10 mouse cellular contexts compared by ENCODE assay signal in the genomic region with DNA sequence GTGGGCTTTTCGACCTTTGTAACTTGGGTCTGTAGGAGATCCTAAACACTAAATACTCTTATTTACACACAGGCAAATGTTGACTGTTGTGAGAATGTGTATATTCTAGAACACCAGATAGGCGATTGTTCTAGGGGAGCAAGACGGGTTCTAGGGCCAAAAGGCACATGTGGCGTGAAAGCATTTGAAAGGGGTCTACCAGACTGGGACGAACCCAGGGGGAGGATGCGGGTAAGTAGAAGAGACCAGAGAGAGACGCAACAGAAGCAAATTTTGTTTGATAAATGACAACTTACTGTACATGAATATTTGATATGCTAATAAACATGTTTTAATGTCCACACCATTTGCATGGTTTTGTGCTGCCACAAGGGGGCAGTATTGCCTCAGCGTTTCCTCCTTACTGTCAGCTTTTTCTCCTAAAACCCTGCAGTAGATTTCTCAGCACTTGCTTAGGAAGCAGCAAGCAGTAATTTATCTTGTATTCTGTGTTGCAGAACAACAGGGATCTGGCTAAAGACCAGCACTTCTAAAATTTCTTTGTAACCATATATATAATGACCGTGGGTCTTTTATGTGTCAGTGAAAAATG.
DNase-seq lines count a peak whose midpoint lies in the region; ATAC-seq and TF ChIP-seq lines count a peak whose summit lies in the region.
"Had no signal": no experiment of that assay in that cellular context is flagged by ENCODE, and none has a peak within 500 bp of the region (broad histone marks: within the 10 kb centered on the region; RNA-seq: fewer than 3 reads in every experiment).

No protein-coding gene starts in this region.

- no peak for TF ChIP-seq EP300 in liver, embryonic 14.5 days (IDR thresholded peaks at IDR 0.05; ENCODE audit: low read depth)

- TF ChIP-seq POLR2A in cortical plate, adult 2 months (IDR thresholded peaks at IDR 0.05; ENCODE audit: extremely low read depth, insufficient read depth, low read length) = no peak

- no peaks in the 10 kb centered on the region for H3K4me1 ChIP-seq in cortical plate, adult 2 months (ENCODE audit: control insufficient read depth, insufficient read depth, low read length)
- no peaks in the 10 kb centered on the region for H3K4me1 ChIP-seq in liver, embryonic 14.5 days (replicated peaks; ENCODE audit: control insufficient read depth in 2 of 2, insufficient read depth in 2 of 2, low read length in 1 of 2)
- peaks cover 11% of the 10 kb centered on the region for H3K4me1 ChIP-seq in neural tube, embryonic 15.5 days
- H3K4me1 ChIP-seq: stomach, embryonic 15.5 days had no signal

- H3K27ac ChIP-seq in cortical plate, adult 2 months (ENCODE audit: insufficient read depth, low read length) = no peak overlapping the region
- H3K27ac ChIP-seq in liver, embryonic 14.5 days = no peak overlapping the region
- peak overlapping the region; percentile 14; the same call in 1 of the 2 replicates for H3K27ac ChIP-seq in neural tube, embryonic 15.5 days (replicated peaks)
- H3K27ac ChIP-seq: embryonic facial prominence, embryonic 13.5 days; stomach, embryonic 15.5 days had no signal

- TF ChIP-seq CTCF in cortical plate, adult 2 months (IDR thresholded peaks at IDR 0.05; ENCODE audit: extremely low read depth, insufficient read depth, low read length) = peak; percentile 96
- peak; percentile 70 for TF ChIP-seq CTCF in liver, embryonic 14.5 days (IDR thresholded peaks at IDR 0.05; ENCODE audit: low read depth)

- ATAC-seq in liver, embryonic 14.5 days (ENCODE audit: insufficient read depth) = no peak
- peak; percentile 86 for ATAC-seq in neural tube, embryonic 15.5 days (ENCODE audit: low FRiP score)

- no peaks in the 10 kb centered on the region for H3K36me3 ChIP-seq in liver, embryonic 14.5 days (replicated peaks; ENCODE audit: control insufficient read depth, insufficient read depth, low read depth)
- no peaks in the 10 kb centered on the region for H3K36me3 ChIP-seq in neural tube, embryonic 15.5 days
- H3K36me3 ChIP-seq: embryonic facial prominence, embryonic 13.5 days; stomach, embryonic 15.5 days had no signal

- no peak overlapping the region for H3K4me2 ChIP-seq in liver, embryonic 14.5 days (ENCODE audit: low read depth)
- H3K4me2 ChIP-seq in neural tube, embryonic 15.5 days = no peak overlapping the region
- H3K4me2 ChIP-seq: embryonic facial prominence, embryonic 13.5 days; stomach, embryonic 15.5 days had no signal

- H3K9ac ChIP-seq in liver, embryonic 14.5 days (replicated peaks) = no peak overlapping the region
- H3K9ac ChIP-seq in neural tube, embryonic 15.5 days (replicated peaks) = no peak overlapping the region
- H3K9ac ChIP-seq: embryonic facial prominence, embryonic 13.5 days; stomach, embryonic 15.5 days had no signal

- no peaks in the 10 kb centered on the region for H3K9me3 ChIP-seq in liver, embryonic 14.5 days (ENCODE audit: control insufficient read depth, low read length)
- no peaks in the 10 kb centered on the region for H3K9me3 ChIP-seq in neural tube, embryonic 15.5 days (replicated peaks)
- H3K9me3 ChIP-seq: embryonic facial prominence, embryonic 13.5 days; stomach, embryonic 15.5 days had no signal

- no peaks in the 10 kb centered on the region for H3K27me3 ChIP-seq in liver, embryonic 14.5 days (ENCODE audit: control insufficient read depth, insufficient read depth, low read length)
- no peaks in the 10 kb centered on the region for H3K27me3 ChIP-seq in neural tube, embryonic 15.5 days (replicated peaks)
- H3K27me3 ChIP-seq: embryonic facial prominence, embryonic 13.5 days; stomach, embryonic 15.5 days had no signal

- peak; percentile 53 for DNase-seq in 416B (ENCODE audit: low read depth)
- DNase-seq in adipocyte (ENCODE audit: low spot score) = peak; percentile 88
- DNase-seq in gastrocnemius, postnatal 25 days = peak; percentile 39
- peak; percentile 72 for DNase-seq in kidney, postnatal 14 days
- DNase-seq in liver, embryonic 14.5 days (ENCODE audit: low read depth in 3 of 3, low spot score in 3 of 3) = no peak
- peak; percentile 35 to 58 for DNase-seq in urinary bladder, adult 18-20 months (ENCODE audit: low spot score in 2 of 2)

- 52% methylated on average over 9 of the region's 9 CpGs for WGBS in liver, embryonic 14.5 days (ENCODE audit: insufficient replicate concordance)
- WGBS in neural tube, embryonic 15.5 days = 54% methylated on average over 9 of the region's 9 CpGs

- no peak overlapping the region for H3K4me3 ChIP-seq in cortical plate, adult 2 months (ENCODE audit: insufficient read depth, low read length)
- H3K4me3 ChIP-seq in liver, embryonic 14.5 days (ENCODE audit: insufficient read depth in 1 of 2, low read depth in 2 of 2, low read length in 2 of 2) = no peak overlapping the region
- H3K4me3 ChIP-seq in neural tube, embryonic 15.5 days (replicated peaks) = no peak overlapping the region
- H3K4me3 ChIP-seq: embryonic facial prominence, embryonic 13.5 days; stomach, embryonic 15.5 days had no signal

Comparison
In these comparisons a context has a peak if more than half of its experiments do, and no peak if none do; other contexts are left out.
1. DNase-seq: peak in 416B (single experiment), adipocyte (single experiment), gastrocnemius, postnatal 25 days (single experiment), kidney, postnatal 14 days (single experiment) and urinary bladder, adult 18-20 months (2 of 2); none in liver, embryonic 14.5 days (0 of 3).